Mouse (Mus musculus) kidney, adult 11 months (tissue): ENCODE data around the gene Gm28372.

Experiments used
- DNase-seq: peaks from one replicate; pipeline ENCODE4 v3.0.0; 2022

Gene Gm28372

DNA sequence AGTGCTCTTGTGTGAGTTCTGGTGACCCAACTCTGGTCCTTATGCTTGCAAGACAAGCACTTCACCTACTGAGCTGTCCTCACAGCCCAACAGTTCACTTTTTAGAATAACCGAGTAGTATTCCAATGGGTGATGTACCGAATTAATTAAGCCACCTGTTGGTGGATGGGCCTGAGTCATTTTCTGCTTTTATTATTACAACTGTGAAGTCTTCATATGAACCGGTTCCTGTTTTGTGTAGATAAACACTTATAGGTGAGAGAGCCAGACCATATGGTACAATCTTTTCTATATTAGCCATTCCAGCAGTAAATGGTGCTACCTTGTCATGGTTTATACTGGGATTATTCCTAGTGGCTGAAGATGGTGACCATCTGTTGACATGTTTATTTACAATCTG, 7.7 kb downstream of the Gm28372 start:
- no peak for DNase-seq

DNA sequence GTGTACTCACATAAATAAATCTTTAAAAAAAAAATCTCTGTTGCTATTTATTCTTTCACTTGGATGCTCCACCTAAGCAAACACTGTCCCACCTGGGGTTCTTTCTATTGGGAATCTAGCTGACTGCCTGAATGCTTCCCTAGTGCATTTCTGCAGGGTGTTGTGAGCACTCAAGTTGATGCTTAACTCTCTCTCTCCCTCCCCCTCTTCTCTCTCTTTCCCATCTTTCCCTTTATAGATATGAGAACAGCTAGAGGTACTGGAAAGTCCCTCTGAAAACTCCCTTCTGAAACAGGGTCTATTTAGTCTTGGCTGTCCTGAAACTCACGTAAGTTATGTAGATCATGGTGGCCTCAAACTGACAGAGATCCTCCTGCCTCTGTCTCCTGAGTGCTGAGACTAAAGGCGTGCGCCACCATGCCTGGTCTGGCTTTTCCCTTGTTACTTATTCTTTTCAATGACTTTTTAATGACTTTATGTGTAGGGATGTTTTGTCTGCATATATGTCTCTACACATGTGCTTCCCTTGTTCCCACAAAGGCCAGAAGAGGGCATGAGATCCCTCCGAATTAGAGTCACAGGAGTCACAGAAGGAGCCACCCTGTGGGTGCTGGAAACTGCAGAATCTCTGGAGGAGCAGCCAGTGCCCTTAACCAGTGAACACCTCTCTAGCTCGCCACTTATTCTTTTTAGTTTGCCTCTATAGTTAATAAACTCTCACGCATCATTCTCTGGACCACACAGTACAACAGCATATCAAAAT, 9.2 kb downstream of the Gm28372 start:
- no peak for DNase-seq

DNA sequence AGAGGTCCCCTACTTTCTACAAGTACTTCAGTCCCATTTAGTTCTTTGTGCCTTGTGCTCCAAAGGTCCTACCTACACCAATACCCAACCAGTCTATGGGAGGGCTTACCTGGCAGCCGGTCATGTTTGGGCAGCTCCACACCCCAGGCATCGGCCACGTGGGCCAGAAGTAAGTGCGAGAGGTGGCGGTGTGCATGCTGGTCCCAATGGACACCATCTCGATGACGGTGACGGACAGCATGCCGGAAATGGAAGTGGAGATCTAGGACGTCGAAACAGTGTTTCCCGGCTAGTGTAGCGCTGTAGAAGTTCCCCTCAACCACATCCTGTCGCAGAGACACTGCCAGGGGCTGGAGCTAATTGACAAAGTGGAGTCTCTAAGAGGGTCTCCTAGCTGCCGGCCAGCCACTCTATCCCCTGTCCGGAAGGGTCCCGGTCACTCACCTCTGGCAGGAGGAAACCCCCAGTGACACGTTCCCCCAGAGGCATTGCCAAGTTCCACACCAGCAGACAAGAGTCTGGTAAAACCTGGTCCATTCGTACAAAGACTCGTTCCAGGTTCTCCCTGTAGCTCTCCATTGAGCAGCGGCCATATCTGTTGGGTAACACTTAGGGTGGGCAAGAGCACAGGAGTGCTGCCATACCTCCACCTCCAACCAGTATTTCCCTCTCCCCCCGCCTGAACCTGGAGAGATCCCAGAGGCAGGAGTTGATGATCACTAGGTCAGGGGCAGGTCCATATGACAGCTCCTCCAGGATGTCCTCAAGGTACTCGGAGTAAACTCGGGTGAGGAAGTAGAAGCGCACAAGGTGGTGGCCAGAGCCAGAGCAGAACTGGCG, 17.0 kb downstream of the Gm28372 start:
- no peak for DNase-seq

DNA sequence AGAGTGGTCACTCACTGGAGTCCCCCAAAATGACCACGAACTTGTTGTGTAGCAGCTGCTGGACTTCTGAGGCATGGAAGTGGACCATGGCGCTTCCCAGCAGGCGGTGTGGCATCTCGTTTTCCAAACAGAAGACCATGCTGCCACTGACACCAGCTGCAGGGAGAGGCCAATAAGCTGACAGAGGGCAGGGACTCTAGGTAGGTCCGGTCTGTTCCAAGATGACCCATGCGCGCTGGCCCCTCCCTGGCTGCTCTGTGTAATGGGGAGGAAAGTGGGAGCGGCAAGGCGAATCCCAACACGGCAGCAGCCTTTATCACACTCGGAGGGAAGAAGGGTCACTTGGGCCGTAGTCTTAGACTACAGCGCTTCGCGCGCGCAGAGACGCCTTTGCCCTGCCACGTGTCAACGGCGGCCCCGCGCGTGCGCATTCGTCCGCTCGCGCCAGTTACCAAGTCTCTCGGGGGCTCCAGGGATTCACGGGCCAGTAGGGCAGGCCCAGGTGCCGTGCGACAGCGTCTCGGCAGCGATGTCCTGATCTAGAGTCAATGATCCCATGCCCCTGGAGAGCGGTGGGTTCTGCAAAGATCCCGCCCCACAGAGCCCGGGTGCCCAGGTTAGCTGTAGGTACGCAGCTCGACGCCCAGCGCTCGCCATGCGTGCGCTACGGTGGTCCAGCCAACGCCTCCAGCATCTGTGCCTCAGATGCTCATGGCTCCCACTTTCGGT, 18.5 kb downstream of the Gm28372 start:
- peak; percentile 72 for DNase-seq

DNA sequence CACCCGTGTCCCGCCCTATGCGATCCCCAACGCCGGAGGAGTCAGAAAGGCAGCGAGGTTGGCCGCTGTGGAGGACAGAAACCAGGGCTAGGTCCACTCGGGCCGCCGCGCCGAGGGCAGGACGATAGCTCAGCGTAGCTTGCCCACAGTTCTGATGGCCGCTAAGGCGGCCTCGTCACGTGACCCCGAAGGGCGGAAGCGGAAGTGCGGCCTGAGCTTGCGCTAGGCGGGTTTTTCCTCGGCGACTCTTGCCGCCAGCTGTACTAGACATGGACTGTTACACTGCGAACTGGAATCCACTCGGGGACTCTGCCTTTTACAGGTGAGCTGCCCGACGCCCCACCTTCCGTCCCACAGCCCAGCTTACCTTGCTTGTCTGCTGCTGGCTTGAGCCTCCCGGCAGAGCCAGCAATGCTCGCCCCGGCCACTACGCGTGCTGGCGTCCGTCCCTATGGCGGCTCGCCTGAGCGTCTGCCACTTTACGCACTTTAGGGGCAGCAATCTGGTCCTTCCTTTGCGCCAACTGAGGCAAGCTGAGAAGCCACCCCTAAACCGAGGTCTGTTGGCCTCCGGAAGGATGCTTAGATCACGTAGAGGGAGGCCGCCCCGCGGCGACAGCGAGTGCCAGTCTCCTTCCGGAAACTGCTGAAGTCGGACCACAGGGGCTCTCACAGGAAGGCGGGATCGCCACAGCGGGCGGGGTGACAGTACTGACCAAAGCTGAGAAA, 19.3 kb downstream of the Gm28372 start, which contains the start of the genes Vps16 and Pced1a:
Gene Vps16, plus strand, starts transcription at position 214 of the 728 bp plus-strand sequence.
Gene Pced1a, minus strand, starts transcription at position 576 of the 728 bp plus-strand sequence.
- DNase-seq: peak; percentile 90

DNA sequence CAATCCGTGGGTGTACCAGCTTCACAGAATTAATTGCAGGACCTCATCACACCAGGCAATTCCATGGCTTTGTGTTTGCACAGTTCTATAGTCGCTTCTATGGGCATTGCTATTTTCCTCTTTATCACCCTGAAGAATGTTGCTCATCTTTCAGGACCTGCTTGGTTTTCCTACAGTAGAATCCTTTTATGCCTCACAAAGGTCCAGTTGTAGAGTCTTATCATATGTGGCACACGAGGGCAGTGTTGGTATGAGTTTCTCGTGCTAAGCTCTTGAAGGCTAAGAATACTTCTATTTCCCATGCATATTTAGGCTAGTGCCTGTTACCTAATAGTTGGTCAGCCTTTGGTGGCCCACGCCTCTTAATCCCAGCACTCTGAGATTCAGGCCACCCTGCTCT, 20.1 kb downstream of the Gm28372 start:
- DNase-seq: no peak

DNA sequence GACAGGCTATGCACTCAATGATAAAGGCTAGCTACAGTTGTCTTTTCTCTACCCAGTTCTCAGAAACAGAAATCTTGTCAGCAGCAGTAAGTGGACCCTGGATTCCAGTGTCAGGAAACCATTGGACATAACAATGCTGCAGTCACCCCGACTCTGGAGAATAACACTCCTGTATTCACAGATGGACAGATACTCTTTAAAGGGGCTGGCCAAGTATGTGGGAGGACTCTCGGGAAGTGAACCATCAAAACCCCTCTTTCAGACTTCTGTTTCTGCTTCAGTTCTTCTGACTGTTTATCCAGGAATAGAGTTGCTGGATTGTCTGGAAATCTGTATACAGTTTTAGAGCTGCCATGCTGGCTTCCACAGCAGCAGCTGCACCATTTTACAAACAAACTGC, 24.8 kb downstream of the Gm28372 start:
- DNase-seq: no peak

DNA sequence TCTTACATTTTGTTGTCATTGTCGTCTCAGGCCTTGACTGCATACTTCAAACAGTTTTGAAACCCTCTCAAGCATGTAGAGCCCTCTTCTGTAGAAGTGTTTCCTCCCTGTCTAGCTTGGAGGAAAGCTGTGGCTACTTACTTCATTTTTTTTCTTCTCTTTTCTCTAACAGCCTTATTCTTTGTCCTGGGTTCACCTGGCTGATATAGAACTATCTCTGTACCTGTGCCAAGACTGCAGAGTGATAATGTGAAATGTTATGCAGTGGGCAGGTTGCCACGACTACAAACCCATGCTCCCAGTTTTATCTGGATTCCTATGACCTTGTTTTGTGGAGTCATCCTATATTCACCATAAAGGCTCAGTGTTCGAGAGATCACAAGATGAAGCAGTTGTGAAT, 25.4 kb downstream of the Gm28372 start:
- no peak for DNase-seq

DNA sequence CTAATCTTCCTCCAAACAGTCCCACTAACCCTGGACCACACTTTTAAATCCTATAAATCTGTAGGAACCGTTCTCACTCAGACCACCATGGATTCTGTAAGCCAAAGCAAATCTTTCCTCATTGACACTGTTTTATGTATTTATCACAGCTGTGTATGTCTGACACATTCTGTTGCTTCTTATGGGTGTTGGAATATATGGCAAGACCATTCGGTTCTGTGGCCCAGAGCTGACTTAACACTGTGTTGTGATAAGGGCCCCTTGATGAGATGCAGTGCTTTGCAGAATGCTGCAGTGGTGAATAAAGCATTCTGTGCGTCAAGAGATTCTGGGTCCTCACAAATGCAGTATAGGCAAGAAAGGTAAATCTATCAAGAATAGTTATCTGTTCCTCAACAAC, 27.1 kb downstream of the Gm28372 start:
- DNase-seq: no peak

DNA sequence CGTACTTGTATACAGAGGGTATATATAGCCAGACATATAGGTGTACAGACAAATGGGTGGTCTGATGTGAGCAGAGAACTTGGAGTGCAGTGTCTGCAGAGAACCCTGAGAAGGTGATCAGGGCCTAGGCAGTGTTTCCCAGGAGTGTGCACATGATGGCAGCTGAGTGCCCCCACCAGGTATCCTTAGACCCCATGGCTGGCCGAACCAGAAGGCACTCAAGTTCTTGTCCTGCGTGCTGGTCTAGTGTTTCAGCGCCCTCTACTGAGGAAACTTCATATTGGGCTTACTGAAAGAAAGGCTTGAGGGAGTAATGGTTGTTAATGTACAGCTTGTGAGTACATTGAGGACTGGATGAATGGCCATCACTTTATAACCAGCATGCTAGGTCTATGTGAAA, 28.1 kb downstream of the Gm28372 start:
- DNase-seq: no peak

DNA sequence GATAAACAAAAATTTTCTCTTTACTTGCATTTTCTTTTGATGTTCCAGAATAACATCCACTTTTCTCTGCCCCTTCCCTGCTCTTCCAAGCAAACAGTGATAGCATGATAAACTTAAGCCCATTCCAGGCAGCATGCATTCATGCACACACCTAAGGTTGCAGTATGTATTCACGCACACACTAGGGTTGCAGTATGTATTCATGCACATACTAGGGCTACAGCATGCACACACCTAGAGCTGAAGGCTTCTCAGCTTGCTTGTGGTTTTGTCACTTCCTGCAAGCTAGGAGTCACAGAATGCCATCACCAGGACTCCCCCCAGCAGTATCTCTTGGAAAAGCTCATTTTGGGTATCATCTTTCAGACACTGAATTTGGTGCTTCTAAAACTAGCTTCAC, 31.7 kb downstream of the Gm28372 start:
- no peak for DNase-seq

DNA sequence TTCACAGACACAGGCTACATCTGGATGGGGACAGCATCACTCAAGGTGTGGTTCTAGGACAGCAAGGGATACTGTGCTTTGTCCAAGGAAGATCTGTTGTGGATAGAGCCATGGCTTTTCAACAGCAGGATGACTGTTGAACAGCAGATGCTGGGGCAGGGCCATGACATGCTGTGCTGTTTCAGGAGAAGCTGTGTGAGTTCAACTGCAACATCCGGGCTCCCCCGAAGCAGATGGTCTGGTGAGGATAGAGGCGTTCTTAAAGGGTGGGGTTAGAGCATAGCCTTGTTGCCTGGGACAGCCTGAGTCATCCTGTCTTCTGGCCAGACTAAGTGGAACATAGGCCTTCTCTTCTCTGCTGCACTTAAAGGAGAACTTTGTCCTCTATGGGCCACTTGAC, 33.8 kb downstream of the Gm28372 start:
- no peak for DNase-seq

DNA sequence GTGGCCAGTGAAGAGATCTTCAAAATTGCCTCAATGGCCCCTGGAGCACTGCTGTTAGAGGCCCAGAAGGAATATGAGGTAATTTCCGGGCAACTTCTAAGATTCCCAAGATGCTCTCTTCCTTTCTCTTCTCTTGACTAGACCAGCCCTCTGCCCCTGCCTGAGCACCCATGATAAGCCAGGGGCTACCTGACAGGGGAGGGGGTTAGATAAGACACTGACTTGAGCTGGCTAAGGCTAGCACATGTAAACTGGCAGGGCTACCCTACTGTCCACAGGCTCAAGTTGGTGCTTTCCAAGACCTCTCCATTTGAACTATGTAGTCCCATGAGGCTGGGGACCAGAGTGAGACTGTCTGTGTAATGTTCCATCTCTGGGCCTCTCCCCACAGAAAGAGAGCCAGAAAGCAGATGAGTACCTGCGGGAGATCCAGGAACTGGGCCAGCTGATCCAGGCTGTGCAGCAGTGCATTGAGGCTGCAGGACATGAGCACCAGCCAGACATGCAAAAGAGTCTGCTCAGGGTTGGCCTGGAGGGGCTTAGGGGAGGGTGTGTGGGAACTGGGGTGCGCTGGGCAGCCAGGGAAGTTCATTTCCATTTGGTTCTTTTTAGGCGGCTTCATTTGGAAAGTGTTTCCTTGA, 34.9 kb downstream of the Gm28372 start:
- no peak for DNase-seq

DNA sequence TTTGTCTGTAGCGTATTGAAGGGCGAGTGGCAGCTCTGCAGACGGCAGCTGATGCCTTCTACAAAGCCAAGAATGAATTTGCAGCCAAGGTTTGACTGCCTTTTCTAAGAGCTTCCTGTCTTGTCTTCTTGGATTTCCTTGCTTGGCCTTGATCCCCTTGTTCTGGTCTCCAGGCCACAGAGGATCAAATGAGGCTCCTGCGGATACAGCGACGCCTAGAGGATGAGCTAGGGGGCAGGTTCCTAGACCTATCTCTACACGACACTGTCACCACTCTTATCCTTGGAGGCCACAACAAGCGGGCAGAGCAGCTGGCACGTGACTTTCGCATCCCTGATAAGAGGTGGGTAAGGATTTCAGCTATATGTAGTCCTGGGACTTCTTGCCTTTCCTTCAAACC, 37.1 kb downstream of the Gm28372 start:
- DNase-seq: no peak

DNA sequence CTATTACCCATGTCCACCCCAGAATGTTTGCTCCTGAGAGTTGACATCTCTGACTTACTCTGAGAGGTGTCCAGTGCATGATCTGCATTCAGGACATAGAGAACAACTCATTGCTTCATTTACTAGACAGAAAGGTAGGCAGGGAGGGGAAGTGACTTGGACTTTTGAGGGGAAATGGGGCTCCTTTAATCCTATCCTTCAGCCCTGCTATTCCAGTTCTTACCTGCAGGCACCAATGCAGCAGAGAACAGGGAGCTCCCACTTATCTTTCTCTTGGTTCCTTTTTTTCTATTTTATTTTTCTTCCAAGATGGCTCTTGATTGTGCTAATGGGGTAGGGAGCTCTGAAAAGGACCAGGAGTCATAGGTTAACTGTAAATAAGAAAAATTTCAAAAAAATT, 43.4 kb downstream of the Gm28372 start:
- DNase-seq: no peak

DNA sequence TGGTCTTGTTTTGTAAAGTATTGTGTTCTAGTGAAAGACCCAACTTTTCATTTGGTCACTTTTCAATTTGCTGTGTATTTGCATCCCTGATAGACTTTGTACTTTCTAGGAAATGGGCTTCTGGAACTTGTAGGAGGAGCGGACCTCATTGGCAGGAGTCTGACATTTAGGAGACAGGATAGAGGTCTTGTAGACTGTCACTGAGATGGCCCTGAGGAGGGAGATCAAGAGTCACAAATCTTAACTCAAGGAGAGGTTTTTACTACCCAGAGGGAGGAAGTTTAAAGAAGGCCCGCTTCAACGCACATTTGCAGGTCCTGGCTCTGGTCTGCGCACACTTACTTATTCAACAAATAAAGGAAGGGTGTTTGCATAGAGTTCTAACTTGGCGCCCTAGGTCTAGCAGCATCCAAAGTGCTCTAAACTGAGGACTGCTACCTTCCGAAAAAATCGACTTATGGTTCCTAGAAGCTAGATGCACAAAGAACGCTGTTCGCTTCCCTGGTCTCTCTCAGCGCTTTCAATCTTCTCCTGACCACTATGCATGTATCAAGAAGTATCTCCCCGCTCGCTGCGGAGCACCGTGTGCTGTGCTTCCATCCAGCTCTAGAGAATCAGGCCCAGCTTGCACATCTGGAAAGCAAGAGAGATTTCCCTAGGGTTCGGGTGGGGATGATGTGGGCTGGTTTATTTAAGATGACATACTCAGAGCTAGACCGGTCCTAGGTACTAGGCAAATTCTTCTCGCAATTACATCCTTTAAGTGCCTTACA, 44.2 kb downstream of the Gm28372 start:
- DNase-seq: peak; percentile 45

DNA sequence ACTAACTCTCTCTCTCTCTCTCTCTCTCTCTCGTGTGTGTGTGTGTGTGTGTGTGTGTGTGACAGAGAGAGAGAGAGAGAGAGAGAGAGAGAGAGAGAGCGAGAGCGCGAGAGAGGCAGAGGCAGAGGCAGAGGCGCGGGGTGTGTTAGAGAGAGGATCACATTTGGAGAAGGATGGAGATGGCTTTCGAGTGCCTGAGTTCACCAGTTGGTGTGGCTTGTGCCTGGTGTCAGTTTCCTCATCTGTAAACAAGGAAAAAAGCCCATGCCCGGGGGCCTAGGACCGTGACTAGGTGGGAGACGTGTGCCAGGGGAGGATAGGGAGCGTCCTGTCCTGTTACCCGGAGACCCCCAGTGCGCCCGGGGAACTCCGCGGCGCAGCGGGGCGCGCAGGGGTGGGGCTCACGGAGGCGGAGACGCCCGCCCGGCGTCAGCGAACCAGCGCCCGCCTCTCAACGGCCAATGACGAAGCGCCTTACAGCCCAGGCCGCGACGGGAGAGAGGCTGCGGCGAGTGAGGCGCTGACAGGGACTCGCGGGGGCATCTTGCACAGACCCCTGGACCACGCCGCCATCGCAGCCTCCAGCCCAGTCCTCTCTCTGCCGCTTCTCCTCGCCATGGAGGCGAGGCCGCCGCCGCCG, 44.9 kb downstream of the Gm28372 start, which contains the start of gene Ptpra:
Gene Ptpra, plus strand, starts transcription at position 485 of the 640 bp plus-strand sequence.
- DNase-seq: peak; percentile 85

DNA sequence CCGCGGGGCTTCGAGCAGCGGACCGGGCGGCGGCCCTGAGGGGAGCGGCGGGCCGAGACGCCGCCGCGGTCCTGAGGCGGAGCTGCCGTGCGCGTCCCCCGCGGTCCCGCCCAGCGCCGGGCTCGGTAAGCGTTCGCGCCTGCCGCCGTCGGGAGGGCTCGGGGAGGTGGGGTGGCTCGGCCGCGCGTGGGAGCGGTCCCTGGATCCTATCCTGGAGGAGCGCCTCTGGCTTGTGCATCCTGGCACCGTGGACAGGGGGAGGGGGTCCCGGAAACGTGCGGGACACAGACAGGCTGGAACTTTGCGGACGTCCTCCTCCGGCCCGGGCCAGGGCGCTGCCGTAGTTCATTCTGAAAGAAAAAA, 45.4 kb downstream of the Gm28372 start:
- DNase-seq: peak; percentile 67

DNA sequence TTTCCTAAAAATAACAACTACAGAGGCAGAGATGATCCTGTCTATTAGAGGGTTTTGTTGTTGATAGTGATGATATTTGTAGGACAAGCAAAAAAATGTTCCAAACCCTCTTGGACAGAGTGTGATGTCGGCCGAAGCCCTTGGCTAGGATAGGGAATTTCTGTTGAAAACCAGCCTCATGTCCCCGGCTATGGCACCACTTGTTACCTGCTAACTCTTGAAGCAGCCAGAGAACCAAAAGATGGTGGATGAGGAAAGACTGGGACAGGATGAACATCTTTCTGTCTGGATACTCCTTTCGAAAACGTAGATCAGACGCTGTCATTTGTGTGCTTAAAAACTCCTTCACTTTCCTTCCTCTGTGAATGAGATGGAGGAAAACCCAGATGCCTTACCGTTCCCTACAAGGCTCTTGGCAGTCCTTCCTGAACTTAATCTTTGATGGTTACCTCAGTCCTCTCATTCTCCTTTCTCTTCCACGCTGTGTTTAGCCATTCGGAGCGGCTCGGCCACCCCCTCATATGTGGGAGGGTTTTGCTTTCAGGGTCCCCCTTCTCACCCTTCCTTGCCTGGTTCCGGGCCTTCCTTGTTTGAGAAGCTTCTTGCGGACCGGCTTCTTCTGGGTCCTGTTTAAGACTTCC, 46.2 kb downstream of the Gm28372 start:
- no peak for DNase-seq

DNA sequence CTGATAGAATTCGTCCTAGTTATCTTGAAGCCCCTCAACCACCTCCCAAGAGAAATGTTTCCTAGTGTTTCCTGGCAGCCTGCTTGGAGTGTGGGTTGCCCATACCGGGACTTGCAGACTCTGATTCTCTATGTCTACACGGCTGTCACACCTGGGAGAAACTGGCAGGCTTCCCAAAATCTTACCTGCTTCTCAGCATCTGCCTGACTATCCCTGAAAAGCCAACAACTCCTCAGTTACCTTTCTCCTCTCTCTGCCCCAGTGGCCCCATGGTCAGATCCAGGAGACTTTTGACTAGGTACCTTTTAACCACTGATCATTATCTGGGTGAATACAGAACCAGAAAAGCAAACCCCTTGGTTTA, 46.7 kb downstream of the Gm28372 start:
- DNase-seq: no peak
